22 mouse cellular contexts compared by ENCODE assay signal in genomic region chr1:183586406-183586805, GRCm38 (mm10).
DNase-seq lines count a peak whose midpoint lies in the region; TF ChIP-seq lines count a peak whose summit lies in the region.
"Had no signal": no experiment of that assay in that cellular context is flagged by ENCODE, and none has a peak within 500 bp of the region (broad histone marks: within the 10 kb centered on the region; RNA-seq: fewer than 3 reads in every experiment).

No protein-coding gene starts in this region.

- no peak overlapping the region for H3K27ac ChIP-seq in cerebellum, adult 2 months (ENCODE audit: insufficient read depth, low read length)
- H3K27ac ChIP-seq in thymus, adult 2 months (ENCODE audit: control insufficient read depth, insufficient read depth, low read length): no peak overlapping the region
- H3K27ac ChIP-seq: heart, embryonic 10.5 days; heart, embryonic 15.5 days; hindbrain, embryonic 12.5 days; liver, embryonic 12.5 days; midbrain, embryonic 12.5 days; neural tube, embryonic 13.5 days had no signal

- no peaks in the 10 kb centered on the region for H3K36me3 ChIP-seq in thymus, adult 2 months (ENCODE audit: control insufficient read depth, insufficient read depth, low read length)
- H3K36me3 ChIP-seq: heart, embryonic 10.5 days; heart, embryonic 15.5 days; hindbrain, embryonic 12.5 days; liver, embryonic 12.5 days; midbrain, embryonic 12.5 days; neural tube, embryonic 13.5 days had no signal

- peak; percentile 20 to 35 for DNase-seq in cerebellum, adult 2 months
- no peak for DNase-seq in cerebellum, adult 8-10 months
- DNase-seq in heart, adult 11 months: peak; percentile 80
- no peak for DNase-seq in heart, postnatal 4 days
- peak; percentile 15 for DNase-seq in 3T3-L1 (ENCODE audit: low read depth, low spot score)
- DNase-seq in adipocyte (ENCODE audit: low spot score): peak; percentile 61
- DNase-seq in layer of hippocampus, postnatal 14 days (ENCODE audit: low spot score in 2 of 2): no peak
- no peak for DNase-seq in thymus, adult 2 months
- DNase-seq: kidney, postnatal 14 days; layer of hippocampus, adult 9-11 months; liver, postnatal 0 days; lung, postnatal 4 days; retina, postnatal 1 day; right cerebral cortex, postnatal 14 days had no signal

- no peak for TF ChIP-seq CTCF in cerebellum, adult 2 months (IDR thresholded peaks at IDR 0.05; ENCODE audit: borderline replicate concordance, insufficient read depth, low read depth, low read length)
- TF ChIP-seq CTCF in thymus, adult 2 months (IDR thresholded peaks at IDR 0.05; ENCODE audit: borderline replicate concordance, control insufficient read depth, extremely low read depth, insufficient read depth, low read length, poor library complexity): no peak

- H3K4me3 ChIP-seq in cerebellum, adult 2 months (replicated peaks; ENCODE audit: insufficient read depth, low read depth, low read length): no peak overlapping the region
- H3K4me3 ChIP-seq in thymus, adult 2 months (ENCODE audit: control insufficient read depth, insufficient read depth, low read length): no peak overlapping the region
- H3K4me3 ChIP-seq: heart, embryonic 10.5 days; heart, embryonic 15.5 days; hindbrain, embryonic 12.5 days; liver, embryonic 12.5 days; megakaryocyte, embryonic 14.5 days; midbrain, embryonic 12.5 days; neural tube, embryonic 13.5 days had no signal

- no peak for TF ChIP-seq POLR2A in cerebellum, adult 2 months (IDR thresholded peaks at IDR 0.05; ENCODE audit: borderline replicate concordance, insufficient read depth, low read length)
- no peak for TF ChIP-seq POLR2A in thymus, adult 2 months (IDR thresholded peaks at IDR 0.05; ENCODE audit: control insufficient read depth, extremely low read depth, insufficient read depth, low read length, poor library complexity)

- 55% methylated on average over 4 of the region's 4 CpGs for WGBS in cerebellum, adult 2 months
- 87% methylated on average over 4 of the region's 4 CpGs for WGBS in thymus, adult 2 months

- no peaks in the 10 kb centered on the region for H3K27me3 ChIP-seq in cerebellum, adult 2 months (ENCODE audit: control insufficient read depth, insufficient read depth, low read length)
- no peaks in the 10 kb centered on the region for H3K27me3 ChIP-seq in thymus, adult 2 months (ENCODE audit: control insufficient read depth, insufficient read depth, low read length)
- H3K27me3 ChIP-seq: CH12.LX; heart, embryonic 15.5 days; hindbrain, embryonic 12.5 days; liver, embryonic 12.5 days; midbrain, embryonic 12.5 days; neural tube, embryonic 13.5 days had no signal

- no peaks in the 10 kb centered on the region for H3K4me1 ChIP-seq in cerebellum, adult 2 months (ENCODE audit: control insufficient read depth, insufficient read depth, low read length)
- H3K4me1 ChIP-seq in thymus, adult 2 months (replicated peaks; ENCODE audit: control insufficient read depth, insufficient read depth, low read length): no peaks in the 10 kb centered on the region
- H3K4me1 ChIP-seq: heart, embryonic 10.5 days; heart, embryonic 15.5 days; hindbrain, embryonic 12.5 days; liver, embryonic 12.5 days; megakaryocyte, embryonic 14.5 days; midbrain, embryonic 12.5 days; neural tube, embryonic 13.5 days had no signal

Comparison
In these comparisons a context has a peak if more than half of its experiments do, and no peak if none do; other contexts are left out.
1. DNase-seq: peak in cerebellum, adult 2 months (2 of 2), heart, adult 11 months (single experiment), 3T3-L1 (single experiment) and adipocyte (single experiment); none in cerebellum, adult 8-10 months (single experiment), heart, postnatal 4 days (single experiment), layer of hippocampus, postnatal 14 days (0 of 2) and thymus, adult 2 months (single experiment).